Mouse (Mus musculus) cerebellum, adult 2 months (tissue): ENCODE measurements around the gene Gm13285. TPM values are rescaled to one million over a fixed set of nuclear protein-coding genes. Genes with fewer than 3 reads are reported as not detected.
"Not testable (repeated sequence)": the region's sequence is repeated elsewhere in the genome, so short reads cannot be mapped to it uniquely, and the experiment has no call there.

Source experiments
- DNase-seq, 2 experiments: peaks; one replicate each; pipeline ENCODE4 v3.0.0; 2021
- H3K27ac ChIP-seq: fragments of 200-500 bp; 2 replicates; pipeline ENCODE4 v1.5.1; 2012; ENCODE audit warnings: low read length, control low read depth, inconsistent platforms; ENCODE audit not compliant: insufficient read depth
- H3K27me3 ChIP-seq: fragments of 200-500 bp; 2 replicates; pipeline ENCODE4 v1.6.1; 2012; ENCODE audit warnings: inconsistent platforms, mild to moderate bottlenecking, low read length, moderate library complexity; ENCODE audit not compliant: control insufficient read depth, insufficient read depth
- H3K4me1 ChIP-seq: fragments of 200-500 bp; 2 replicates; pipeline ENCODE4 v1.6.1; 2011; ENCODE audit warnings: low read length; ENCODE audit not compliant: control insufficient read depth, insufficient read depth
- H3K4me3 ChIP-seq: fragments of 200-500 bp; replicated peaks from 2 replicates; pipeline ENCODE3; 2011; ENCODE audit warnings: mild to moderate bottlenecking, low read depth, low read length, control low read depth; ENCODE audit not compliant: insufficient read depth
- CTCF ChIP-seq: fragments of 200-500 bp; IDR thresholded peaks from 2 replicates; pipeline ENCODE4 v1.5.1; 2011; ENCODE audit warnings: low read depth, mild to moderate bottlenecking, control low read depth, low read length, moderate library complexity, borderline replicate concordance; ENCODE audit not compliant: insufficient read depth
- WGBS: fragments of 180-500 bp; shearing (Covaris S2); methylation state at CpG from one replicate; pipeline ENCODE4 v1.1.7; 2018; 5-methylcytosine and 5-hydroxymethylcytosine counted together
- polyA plus RNA-seq: library from polyadenylated mRNA; depleted of rRNA; stranded (reverse); fragments of >200 nt; gene quantifications from 2 replicates; pipeline ENCODE4 v1.2.3, GENCODE M21; 2012

Gm13285 gene
- polyA plus RNA-seq, 1 experiment: not detected

DNA sequence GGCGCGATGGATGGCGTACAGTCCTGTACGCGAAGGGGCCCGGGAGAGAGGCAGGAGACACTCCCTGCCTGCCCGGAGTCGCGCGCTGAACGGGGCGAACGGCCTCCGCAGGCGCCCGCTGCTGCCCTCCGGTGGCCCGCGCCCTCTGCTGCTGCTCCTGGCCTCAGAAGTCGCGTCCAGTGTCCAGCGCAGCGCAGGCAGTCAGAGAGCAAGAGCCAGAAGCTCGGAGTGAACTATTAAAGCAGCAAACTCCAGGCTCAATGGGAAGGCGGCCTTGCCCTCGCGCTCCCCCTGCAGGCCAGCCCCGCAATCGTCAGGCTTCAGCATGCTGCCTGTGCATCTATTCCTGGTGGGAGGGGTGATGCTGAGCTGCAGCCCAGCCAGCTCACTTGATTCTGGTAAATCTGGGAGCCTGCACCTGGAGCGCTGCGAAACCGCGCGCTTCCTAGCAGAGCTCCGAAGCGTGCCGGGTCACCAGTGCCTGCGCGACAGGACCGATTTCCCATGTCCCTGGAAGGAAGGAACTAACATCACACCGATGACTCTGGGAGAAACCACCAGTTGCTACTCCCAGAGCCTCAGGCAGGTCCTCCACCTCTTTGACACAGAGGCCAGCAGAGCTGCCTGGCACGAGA lies 36.0 kb upstream of the Gm13285 start:
- not testable (repeated sequence) for H3K4me1 ChIP-seq, H3K4me3 ChIP-seq, H3K27me3 ChIP-seq, H3K27ac ChIP-seq
- peak; percentile 33; the same call in 1 of the 2 replicates for TF ChIP-seq CTCF
- 3% methylated on average over 40 of the region's 42 CpGs for WGBS
- peak; percentile 60 to 73 for DNase-seq

DNA sequence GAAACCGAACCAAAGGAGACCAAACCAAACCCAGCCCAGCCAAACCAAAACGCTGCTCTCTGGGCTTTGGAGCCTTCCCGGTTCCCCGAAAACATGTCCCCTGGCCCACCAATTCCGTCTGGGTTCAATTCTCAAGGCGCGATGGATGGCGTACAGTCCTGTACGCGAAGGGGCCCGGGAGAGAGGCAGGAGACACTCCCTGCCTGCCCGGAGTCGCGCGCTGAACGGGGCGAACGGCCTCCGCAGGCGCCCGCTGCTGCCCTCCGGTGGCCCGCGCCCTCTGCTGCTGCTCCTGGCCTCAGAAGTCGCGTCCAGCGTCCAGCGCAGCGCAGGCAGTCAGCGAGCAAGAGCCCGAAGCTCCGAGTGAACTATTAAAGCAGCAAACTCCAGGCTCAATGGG lies 25.9 kb upstream of the Gm13285 start, which contains the start of gene Gm13290:
TSS of gene Gm13290 (plus strand) at position 301 of the 400 bp plus-strand sequence.
- H3K4me1 ChIP-seq, DNase-seq, H3K27ac ChIP-seq, H3K27me3 ChIP-seq, H3K4me3 ChIP-seq: not testable (repeated sequence)
- WGBS: no CpG with 5 or more reads among the region's 32 CpGs

- DNase-seq, H3K4me1 ChIP-seq: not testable (repeated sequence)
- no CpG with 5 or more reads among the region's 29 CpGs for WGBS
Observed at GRCm38 (mm10) chr4:88776622-88777021, 22.8 kb upstream of the Gm13285 start, which contains the start of gene Gm13289. Gene Gm13289 (plus strand): TSS chr4:88776922.

DNA sequence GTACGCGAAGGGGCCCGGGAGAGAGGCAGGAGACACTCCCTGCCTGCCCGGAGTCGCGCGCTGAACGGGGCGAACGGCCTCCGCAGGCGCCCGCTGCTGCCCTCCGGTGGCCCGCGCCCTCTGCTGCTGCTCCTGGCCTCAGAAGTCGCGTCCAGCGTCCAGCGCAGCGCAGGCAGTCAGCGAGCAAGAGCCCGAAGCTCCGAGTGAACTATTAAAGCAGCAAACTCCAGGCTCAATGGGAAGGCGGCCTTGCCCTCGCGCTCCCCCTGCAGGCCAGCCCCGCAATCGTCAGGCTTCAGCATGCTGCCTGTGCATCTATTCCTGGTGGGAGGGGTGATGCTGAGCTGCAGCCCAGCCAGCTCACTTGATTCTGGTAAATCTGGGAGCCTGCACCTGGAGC lies 19.9 kb upstream of the Gm13285 start, which contains the start of gene Gm13272:
TSS of gene Gm13272 (plus strand) at position 301 of the 400 bp plus-strand sequence.
- H3K4me1 ChIP-seq: not testable (repeated sequence)

More at GRCm38 (mm10) chr4:88776622-88777021, 22.8 kb upstream of the Gm13285 start, which contains the start of gene Gm13289:
- not testable (repeated sequence) for H3K27me3 ChIP-seq, H3K27ac ChIP-seq, H3K4me3 ChIP-seq

GRCm38 (mm10) chr4:88780320-88780719 lies 19.1 kb upstream of the Gm13285 start:
- DNase-seq, H3K27me3 ChIP-seq, H3K4me3 ChIP-seq, H3K27ac ChIP-seq, H3K4me1 ChIP-seq: not testable (repeated sequence)
- WGBS: 49% methylated on average over 16 of the region's 18 CpGs

More for the DNA sequence above, 19.9 kb upstream of the Gm13285 start, which contains the start of gene Gm13272:
- not testable (repeated sequence) for H3K4me3 ChIP-seq, H3K27me3 ChIP-seq, H3K27ac ChIP-seq, DNase-seq
- no CpG with 5 or more reads among the region's 29 CpGs for WGBS

DNA sequence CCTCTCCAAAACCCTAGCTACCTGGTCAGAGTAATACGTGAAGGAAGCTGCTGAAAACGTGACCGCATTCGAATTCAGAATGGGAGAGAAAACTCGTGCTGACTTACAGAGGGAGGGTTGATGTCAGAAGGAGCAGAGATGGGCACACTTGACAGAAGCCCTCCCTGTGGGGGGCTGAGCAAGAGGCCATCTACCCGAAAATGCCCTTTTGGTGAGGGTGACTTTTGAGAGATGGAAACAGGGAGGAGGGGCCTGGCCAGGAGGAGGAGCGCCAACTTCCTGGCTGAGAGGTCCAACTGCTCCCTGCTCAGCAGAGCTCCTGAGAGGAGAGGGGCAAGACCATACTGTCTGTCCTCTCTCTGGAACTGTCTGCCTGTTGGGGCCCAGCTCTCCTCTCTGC lies 17.6 kb upstream of the Gm13285 start, which contains the start of gene Ifnz:
TSS of gene Ifnz (plus strand) at position 301 of the 400 bp plus-strand sequence.
- 19% methylated on average over 4 of the region's 7 CpGs for WGBS
- H3K4me3 ChIP-seq, H3K27ac ChIP-seq, H3K4me1 ChIP-seq, DNase-seq, H3K27me3 ChIP-seq: not testable (repeated sequence)

DNA sequence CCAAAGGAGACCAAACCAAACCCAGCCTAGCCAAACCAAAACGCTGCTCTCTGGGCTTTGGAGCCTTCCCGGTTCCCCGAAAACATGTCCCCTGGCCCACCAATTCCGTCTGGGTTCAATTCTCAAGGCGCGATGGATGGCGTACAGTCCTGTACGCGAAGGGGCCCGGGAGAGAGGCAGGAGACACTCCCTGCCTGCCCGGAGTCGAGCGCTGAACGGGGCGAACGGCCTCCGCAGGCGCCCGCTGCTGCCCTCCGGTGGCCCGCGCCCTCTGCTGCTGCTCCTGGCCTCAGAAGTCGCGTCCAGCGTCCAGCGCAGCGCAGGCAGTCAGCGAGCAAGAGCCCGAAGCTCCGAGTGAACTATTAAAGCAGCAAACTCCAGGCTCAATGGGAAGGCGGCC lies 17.1 kb upstream of the Gm13285 start:
- not testable (repeated sequence) for H3K27ac ChIP-seq, DNase-seq, H3K4me3 ChIP-seq, H3K4me1 ChIP-seq, H3K27me3 ChIP-seq
- WGBS: under 1% methylated on average over 16 of the region's 31 CpGs

DNA sequence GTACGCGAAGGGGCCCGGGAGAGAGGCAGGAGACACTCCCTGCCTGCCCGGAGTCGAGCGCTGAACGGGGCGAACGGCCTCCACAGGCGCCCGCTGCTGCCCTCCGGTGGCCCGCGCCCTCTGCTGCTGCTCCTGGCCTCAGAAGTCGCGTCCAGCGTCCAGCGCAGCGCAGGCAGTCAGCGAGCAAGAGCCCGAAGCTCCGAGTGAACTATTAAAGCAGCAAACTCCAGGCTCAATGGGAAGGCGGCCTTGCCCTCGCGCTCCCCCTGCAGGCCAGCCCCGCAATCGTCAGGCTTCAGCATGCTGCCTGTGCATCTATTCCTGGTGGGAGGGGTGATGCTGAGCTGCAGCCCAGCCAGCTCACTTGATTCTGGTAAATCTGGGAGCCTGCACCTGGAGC lies 14.1 kb upstream of the Gm13285 start, which contains the start of gene Gm13276:
TSS of gene Gm13276 (plus strand) at position 301 of the 400 bp plus-strand sequence.
- not testable (repeated sequence) for H3K27me3 ChIP-seq, DNase-seq
- no CpG with 5 or more reads among the region's 27 CpGs for WGBS

GRCm38 (mm10) chr4:88788402-88788801 lies 11.1 kb upstream of the Gm13285 start, which contains the start of gene Gm13277:
Gene Gm13277 (plus strand): TSS chr4:88788632.
- H3K4me3 ChIP-seq, H3K4me1 ChIP-seq, H3K27ac ChIP-seq, H3K27me3 ChIP-seq: not testable (repeated sequence)
- 0% methylated on average over 3 of the region's 28 CpGs for WGBS
- peak; percentile 45 for TF ChIP-seq CTCF
- DNase-seq: peak; percentile 80

More for the DNA sequence above, 14.1 kb upstream of the Gm13285 start, which contains the start of gene Gm13276:
- H3K27ac ChIP-seq, H3K4me3 ChIP-seq, H3K4me1 ChIP-seq: not testable (repeated sequence)

GRCm38 (mm10) chr4:88791250-88791649 lies 8.2 kb upstream of the Gm13285 start, which contains the start of gene Gm13278:
Gene Gm13278 (plus strand): TSS chr4:88791550.
- H3K4me3 ChIP-seq, H3K27me3 ChIP-seq, H3K4me1 ChIP-seq, DNase-seq, H3K27ac ChIP-seq: not testable (repeated sequence)
- no CpG with 5 or more reads among the region's 28 CpGs for WGBS
